ENCODE assay signal across 8 mouse cellular contexts in the genomic region with DNA sequence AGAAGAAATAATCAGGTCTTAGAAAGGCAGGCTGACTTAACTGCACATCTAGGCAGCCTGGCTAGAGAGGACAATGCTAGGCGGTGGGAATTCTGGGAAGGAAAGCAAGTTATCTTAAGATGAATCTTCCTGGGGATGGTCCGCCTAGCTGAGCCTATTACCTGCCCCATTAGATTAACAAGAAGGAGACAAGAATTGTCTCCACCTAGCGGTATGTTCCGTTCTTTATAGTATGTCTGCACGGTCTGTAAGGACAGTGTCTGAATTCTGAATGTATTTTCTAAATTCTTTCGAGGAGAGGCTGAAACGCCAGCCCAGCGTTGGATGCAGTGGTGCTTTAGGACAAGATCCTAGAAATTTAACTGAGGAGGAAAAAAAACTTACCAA. TPM values are rescaled to one million over a fixed set of nuclear protein-coding genes. Genes with fewer than 3 reads are reported as not detected.
DNase-seq lines count a peak whose midpoint lies in the region; ATAC-seq and TF ChIP-seq lines count a peak whose summit lies in the region.

No protein-coding gene starts in this region.

- H3K36me3 ChIP-seq in forebrain, embryonic 16.5 days (ENCODE audit: control insufficient read depth, insufficient read depth), result no peaks in the 10 kb centered on the region
- H3K36me3 ChIP-seq in forebrain, embryonic 10.5 days (replicated peaks), result no peaks in the 10 kb centered on the region
- no peaks in the 10 kb centered on the region for H3K36me3 ChIP-seq in midbrain, embryonic 14.5 days (ENCODE audit: control insufficient read depth, insufficient read depth, low read length)
- no peaks in the 10 kb centered on the region for H3K36me3 ChIP-seq in midbrain, embryonic 11.5 days (ENCODE audit: control insufficient read depth, insufficient read depth, low read length)
- H3K36me3 ChIP-seq in heart, postnatal 0 days (replicated peaks; ENCODE audit: control insufficient read depth, insufficient read depth, low read length), result no peaks in the 10 kb centered on the region
- H3K36me3 ChIP-seq in neural tube, embryonic 15.5 days, result no peaks in the 10 kb centered on the region

- TF ChIP-seq EP300 in heart, postnatal 0 days (IDR thresholded peaks at IDR 0.05; ENCODE audit: low read depth), result no peak

- ATAC-seq in forebrain, embryonic 16.5 days, result peak; percentile 23; the same call in 1 of the 2 replicates
- no peak for ATAC-seq in midbrain, embryonic 14.5 days (ENCODE audit: low FRiP score, low TSS enrichment)
- ATAC-seq in midbrain, embryonic 11.5 days (ENCODE audit: low FRiP score), result no peak
- 0 out of 2 replicates have a peak, but pooled peaks have one; percentile 53 for ATAC-seq in heart, postnatal 0 days (ENCODE audit: insufficient read depth, low read depth)
- ATAC-seq in neural tube, embryonic 15.5 days (ENCODE audit: low FRiP score), result peak; percentile 79; the same call in 1 of the 2 replicates

- no peak overlapping the region for H3K4me3 ChIP-seq in forebrain, embryonic 16.5 days (replicated peaks; ENCODE audit: low read length)
- H3K4me3 ChIP-seq in forebrain, embryonic 10.5 days, result no peak overlapping the region
- no peak overlapping the region for H3K4me3 ChIP-seq in midbrain, embryonic 14.5 days (replicated peaks; ENCODE audit: low read depth, low read length)
- no peak overlapping the region for H3K4me3 ChIP-seq in midbrain, embryonic 11.5 days (ENCODE audit: low read depth, low read length)
- no peak overlapping the region for H3K4me3 ChIP-seq in heart, postnatal 0 days (ENCODE audit: low read depth, low read length)
- H3K4me3 ChIP-seq in neural tube, embryonic 15.5 days (replicated peaks), result no peak overlapping the region

- H3K9ac ChIP-seq in forebrain, embryonic 16.5 days (replicated peaks; ENCODE audit: low read depth, low read length), result no peak overlapping the region
- no peak overlapping the region for H3K9ac ChIP-seq in midbrain, embryonic 14.5 days (replicated peaks; ENCODE audit: low read length)
- no peak overlapping the region for H3K9ac ChIP-seq in midbrain, embryonic 11.5 days (ENCODE audit: low read length)
- no peak overlapping the region for H3K9ac ChIP-seq in heart, postnatal 0 days (replicated peaks; ENCODE audit: low read depth, low read length)
- H3K9ac ChIP-seq in neural tube, embryonic 15.5 days (replicated peaks), result no peak overlapping the region

- H3K27ac ChIP-seq in forebrain, embryonic 16.5 days (ENCODE audit: low read length), result no peak overlapping the region
- H3K27ac ChIP-seq in forebrain, embryonic 10.5 days, result no peak overlapping the region
- peak overlapping the region; percentile 14; the same call in 1 of the 2 replicates for H3K27ac ChIP-seq in midbrain, embryonic 14.5 days (replicated peaks; ENCODE audit: low read depth, low read length)
- no peak overlapping the region for H3K27ac ChIP-seq in midbrain, embryonic 11.5 days (ENCODE audit: low read depth, low read length)
- H3K27ac ChIP-seq in heart, postnatal 0 days (ENCODE audit: low read depth), result peak overlapping the region; percentile 45
- H3K27ac ChIP-seq in neural tube, embryonic 15.5 days (replicated peaks), result peak overlapping the region; percentile 52

- peaks cover under 1% of the 10 kb centered on the region for H3K4me1 ChIP-seq in forebrain, embryonic 16.5 days (replicated peaks; ENCODE audit: control insufficient read depth, insufficient read depth, low read length)
- H3K4me1 ChIP-seq in forebrain, embryonic 10.5 days, result peaks cover 4% of the 10 kb centered on the region
- no peaks in the 10 kb centered on the region; the same call in 1 of the 2 replicates for H3K4me1 ChIP-seq in midbrain, embryonic 14.5 days (ENCODE audit: control insufficient read depth, insufficient read depth, low read length)
- peaks cover 1% of the 10 kb centered on the region; the same call in 1 of the 2 replicates for H3K4me1 ChIP-seq in midbrain, embryonic 11.5 days (ENCODE audit: control insufficient read depth, insufficient read depth, low read length)
- H3K4me1 ChIP-seq in heart, postnatal 0 days (ENCODE audit: control insufficient read depth, insufficient read depth), result peaks cover 8% of the 10 kb centered on the region
- H3K4me1 ChIP-seq in neural tube, embryonic 15.5 days, result peaks cover 5% of the 10 kb centered on the region; the same call in 1 of the 2 replicates

- peak; percentile 42 for TF ChIP-seq CTCF in heart, postnatal 0 days (IDR thresholded peaks at IDR 0.05; ENCODE audit: low read depth)

- H3K27me3 ChIP-seq in forebrain, embryonic 16.5 days (replicated peaks; ENCODE audit: control insufficient read depth, insufficient read depth, low read length), result no peaks in the 10 kb centered on the region
- no peaks in the 10 kb centered on the region; the same call in 1 of the 2 replicates for H3K27me3 ChIP-seq in forebrain, embryonic 10.5 days (ENCODE audit: poor library complexity, severe bottlenecking)
- no peaks in the 10 kb centered on the region for H3K27me3 ChIP-seq in midbrain, embryonic 14.5 days (ENCODE audit: control insufficient read depth, insufficient read depth, low read length)
- no peaks in the 10 kb centered on the region for H3K27me3 ChIP-seq in midbrain, embryonic 11.5 days (ENCODE audit: control insufficient read depth, insufficient read depth, low read length)
- H3K27me3 ChIP-seq in heart, postnatal 0 days (ENCODE audit: control insufficient read depth, insufficient read depth, low read length), result no peaks in the 10 kb centered on the region
- H3K27me3 ChIP-seq in neural tube, embryonic 15.5 days (replicated peaks), result no peaks in the 10 kb centered on the region

- H3K4me2 ChIP-seq in forebrain, embryonic 16.5 days (ENCODE audit: low read length), result no peak overlapping the region
- no peak overlapping the region for H3K4me2 ChIP-seq in midbrain, embryonic 14.5 days (ENCODE audit: low read length)
- H3K4me2 ChIP-seq in midbrain, embryonic 11.5 days, result no peak overlapping the region
- H3K4me2 ChIP-seq in heart, postnatal 0 days (ENCODE audit: low read depth, low read length), result peak overlapping the region; percentile 42
- peak overlapping the region; percentile 5; the same call in 1 of the 2 replicates for H3K4me2 ChIP-seq in neural tube, embryonic 15.5 days

- 60% methylated on average over 8 of the region's 8 CpGs for WGBS in forebrain, embryonic 16.5 days
- 73% methylated on average over 8 of the region's 8 CpGs for WGBS in forebrain, embryonic 10.5 days
- 68% methylated on average over 8 of the region's 8 CpGs for WGBS in midbrain, embryonic 14.5 days
- 75% methylated on average over 8 of the region's 8 CpGs for WGBS in midbrain, embryonic 11.5 days
- WGBS in heart, postnatal 0 days, result 41% methylated on average over 8 of the region's 8 CpGs
- WGBS in neural tube, embryonic 15.5 days, result 70% methylated on average over 8 of the region's 8 CpGs

- no peaks in the 10 kb centered on the region for H3K9me3 ChIP-seq in forebrain, embryonic 16.5 days (ENCODE audit: control insufficient read depth, low read length)
- no peaks in the 10 kb centered on the region for H3K9me3 ChIP-seq in forebrain, embryonic 10.5 days
- no peaks in the 10 kb centered on the region for H3K9me3 ChIP-seq in midbrain, embryonic 14.5 days (ENCODE audit: control insufficient read depth, low read length)
- H3K9me3 ChIP-seq in midbrain, embryonic 11.5 days (ENCODE audit: control insufficient read depth, low read length), result no peaks in the 10 kb centered on the region
- no peaks in the 10 kb centered on the region for H3K9me3 ChIP-seq in heart, postnatal 0 days (replicated peaks; ENCODE audit: control insufficient read depth, low read length)
- no peaks in the 10 kb centered on the region for H3K9me3 ChIP-seq in neural tube, embryonic 15.5 days (replicated peaks)

- no peak for DNase-seq in forebrain, embryonic 10.5 days (ENCODE audit: extremely low spot score, low spot score)
- DNase-seq in midbrain, embryonic 14.5 days, result peak; percentile 75
- DNase-seq in midbrain, embryonic 11.5 days (ENCODE audit: low spot score, missing footprints), result no peak
- DNase-seq in heart, postnatal 0 days (ENCODE audit: low spot score), result peak; percentile 31
- DNase-seq in urinary bladder, postnatal 36 days (ENCODE audit: low spot score in 2 of 2), result no peak
- DNase-seq in spleen, postnatal 10 days (ENCODE audit: low spot score in 2 of 2), result no peak

RNA-seq across cellular contexts. Expression of gene D10Wsu102e, which starts 5.7 kb away (rescaled TPM):
- polyA plus RNA-seq in forebrain, embryonic 16.5 days (2015; fragmentation: Nextera tagmentation; extraction: Ambion mirVana), result 1.1 and 1.3 TPM in 2 replicates
- polyA plus RNA-seq in forebrain, embryonic 10.5 days (2016; fragmentation: Nextera tagmentation; extraction: Ambion mirVana), result 1.4 and 1.5 TPM in 2 replicates
- 1.0 and 1.1 TPM in 2 replicates for polyA plus RNA-seq in midbrain, embryonic 14.5 days (2014; fragmentation: Nextera tagmentation; extraction: Ambion mirVana)
- polyA plus RNA-seq in midbrain, embryonic 11.5 days (2014; fragmentation: Nextera tagmentation; extraction: Ambion mirVana), result 1.0 TPM in 2 replicates
- total RNA-seq in heart, postnatal 0 days (2014; rRNA removed; ENCODE audit: low replicate concordance), result 0.81 and 0.88 TPM in 2 replicates
- 0.16 and 0.18 TPM in 2 replicates for polyA plus RNA-seq in heart, postnatal 0 days (2015; fragmentation: Nextera tagmentation; extraction: Ambion mirVana)
- polyA plus RNA-seq in neural tube, embryonic 15.5 days (2015; fragmentation: Nextera tagmentation; extraction: Ambion mirVana), result 0.74 and 0.77 TPM in 2 replicates

RNA-seq across cellular contexts. Expression of gene Slc41a2, which starts 16.6 kb away (rescaled TPM):
- polyA plus RNA-seq in forebrain, embryonic 16.5 days (2015; fragmentation: Nextera tagmentation; extraction: Ambion mirVana), result 4.8 and 6.8 TPM in 2 replicates
- polyA plus RNA-seq in forebrain, embryonic 10.5 days (2016; fragmentation: Nextera tagmentation; extraction: Ambion mirVana), result 0.18 and 0.36 TPM in 2 replicates
- 8.6 and 9.9 TPM in 2 replicates for polyA plus RNA-seq in midbrain, embryonic 14.5 days (2014; fragmentation: Nextera tagmentation; extraction: Ambion mirVana)
- polyA plus RNA-seq in midbrain, embryonic 11.5 days (2014; fragmentation: Nextera tagmentation; extraction: Ambion mirVana), result 1.5 and 1.7 TPM in 2 replicates
- total RNA-seq in heart, postnatal 0 days (2014; rRNA removed; ENCODE audit: low replicate concordance), result 0.43 and 5.6 TPM in 2 replicates
- 0.45 and 0.49 TPM in 2 replicates for polyA plus RNA-seq in heart, postnatal 0 days (2015; fragmentation: Nextera tagmentation; extraction: Ambion mirVana)
- polyA plus RNA-seq in neural tube, embryonic 15.5 days (2015; fragmentation: Nextera tagmentation; extraction: Ambion mirVana), result 8.5 and 11.0 TPM in 2 replicates

Comparison
In these comparisons a context has a peak if more than half of its experiments do, and no peak if none do; other contexts are left out.
1. H3K27ac ChIP-seq: peak in midbrain, embryonic 14.5 days (single experiment), heart, postnatal 0 days (single experiment) and neural tube, embryonic 15.5 days (single experiment); none in forebrain, embryonic 16.5 days (single experiment), forebrain, embryonic 10.5 days (single experiment) and midbrain, embryonic 11.5 days (single experiment).
2. DNase-seq: peak in midbrain, embryonic 14.5 days (single experiment) and heart, postnatal 0 days (single experiment); none in forebrain, embryonic 10.5 days (single experiment), midbrain, embryonic 11.5 days (single experiment), urinary bladder, postnatal 36 days (0 of 2) and spleen, postnatal 10 days (0 of 2).
3. ATAC-seq: peak in forebrain, embryonic 16.5 days (single experiment), heart, postnatal 0 days (single experiment) and neural tube, embryonic 15.5 days (single experiment); none in midbrain, embryonic 14.5 days (single experiment) and midbrain, embryonic 11.5 days (single experiment).
4. H3K4me2 ChIP-seq: peak in heart, postnatal 0 days (single experiment) and neural tube, embryonic 15.5 days (single experiment); none in forebrain, embryonic 16.5 days (single experiment), midbrain, embryonic 14.5 days (single experiment) and midbrain, embryonic 11.5 days (single experiment).